Mouse (Mus musculus): ENCODE results near the gene Kras.
A peak's percentile ranks its signal among the peaks of the same experiment; 100 is the strongest.

Kras gene

DNA sequence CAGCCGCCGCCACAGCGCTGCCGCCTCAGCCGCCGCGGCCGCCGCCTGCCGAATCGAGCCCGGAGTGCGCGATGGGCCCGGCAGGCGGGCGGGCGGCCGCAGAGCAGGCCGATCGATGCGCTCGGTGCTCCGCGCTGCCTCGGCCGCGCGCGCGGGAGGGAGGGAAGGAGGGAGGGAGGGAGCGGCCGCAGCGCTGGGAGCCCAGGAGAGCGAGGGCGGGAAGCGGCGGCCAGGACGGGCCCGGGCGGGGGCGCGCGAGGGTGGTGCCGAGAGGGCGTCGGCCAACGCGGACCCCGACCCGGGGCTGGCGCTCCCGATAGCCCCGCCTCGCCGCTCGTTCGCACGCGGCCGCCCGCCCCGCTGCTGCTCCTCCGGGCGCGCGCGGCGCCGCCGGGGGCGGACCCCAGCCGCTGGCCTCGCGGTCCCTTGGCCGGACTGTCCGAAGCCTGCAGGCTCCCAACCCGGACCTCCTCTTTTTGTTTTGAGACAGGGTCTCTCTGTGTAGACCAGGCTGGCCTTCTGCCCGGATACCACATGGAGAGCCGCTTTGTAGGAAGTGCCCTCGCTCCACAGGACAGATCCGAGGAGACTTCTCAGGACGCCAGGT, at the start of gene Kras:
TSS of gene Kras (minus strand) at position 55 of the 607 bp plus-strand sequence.
- DNase-seq: peak; percentile 96

DNA sequence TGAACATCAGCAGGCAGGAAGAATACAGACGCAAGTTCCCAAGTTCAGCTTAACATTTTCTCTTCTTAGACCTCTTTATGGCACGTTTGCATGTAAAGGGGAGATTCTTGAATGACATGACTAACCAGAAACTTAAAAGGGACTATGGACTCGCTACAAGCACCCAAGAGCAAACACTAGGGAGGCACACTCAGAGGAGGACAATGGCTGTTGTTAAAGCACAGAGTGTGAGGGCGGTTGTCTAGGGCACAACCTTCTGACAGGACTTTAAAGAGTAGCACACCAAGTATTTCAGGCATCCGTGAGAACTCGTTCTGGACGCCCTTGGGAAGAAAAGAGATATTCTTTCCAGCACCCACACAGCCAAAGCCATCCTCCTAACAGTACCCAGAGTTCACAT, 47.6 kb upstream of the Kras start:
- no peak for DNase-seq

DNA sequence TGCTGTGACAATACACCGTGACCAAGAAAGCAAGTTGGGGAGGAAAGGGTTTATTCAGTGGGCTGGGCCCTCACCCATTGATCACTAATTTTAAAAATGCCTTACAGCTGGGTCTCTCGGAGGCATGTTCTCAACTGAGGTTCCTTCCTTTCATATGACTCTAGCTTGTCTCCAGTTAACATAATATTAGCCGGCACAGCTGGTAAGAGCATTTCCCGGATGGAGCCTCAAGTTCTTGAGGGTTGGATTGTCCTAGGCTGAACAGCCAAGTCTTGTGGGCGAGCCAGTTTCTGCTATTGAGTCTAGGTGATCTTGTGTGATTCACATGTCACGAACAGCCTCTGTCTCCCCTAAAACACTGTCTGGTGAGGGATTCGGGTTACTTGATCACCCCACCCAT, 46.9 kb upstream of the Kras start:
- no peak for DNase-seq

DNA sequence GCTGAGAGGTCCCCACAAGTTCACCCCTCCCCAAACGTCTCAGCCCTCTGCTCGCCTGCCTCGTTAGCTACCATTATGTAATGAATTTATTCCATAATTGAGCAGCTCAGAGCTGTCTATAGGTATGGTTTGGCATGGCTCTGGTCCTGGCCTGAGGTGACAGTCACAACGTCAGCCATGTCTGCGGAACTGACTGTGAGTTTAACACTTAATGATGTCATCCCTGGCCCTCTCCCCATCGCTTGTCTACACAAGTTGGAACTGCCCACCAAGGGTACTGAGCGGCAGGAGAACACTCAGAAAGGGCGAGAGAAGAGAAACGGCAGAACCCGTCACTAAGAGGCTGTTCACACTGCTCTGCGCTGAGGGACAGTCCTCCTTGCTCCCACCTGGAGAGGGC, 45.1 kb upstream of the Kras start:
- DNase-seq: no peak

DNA sequence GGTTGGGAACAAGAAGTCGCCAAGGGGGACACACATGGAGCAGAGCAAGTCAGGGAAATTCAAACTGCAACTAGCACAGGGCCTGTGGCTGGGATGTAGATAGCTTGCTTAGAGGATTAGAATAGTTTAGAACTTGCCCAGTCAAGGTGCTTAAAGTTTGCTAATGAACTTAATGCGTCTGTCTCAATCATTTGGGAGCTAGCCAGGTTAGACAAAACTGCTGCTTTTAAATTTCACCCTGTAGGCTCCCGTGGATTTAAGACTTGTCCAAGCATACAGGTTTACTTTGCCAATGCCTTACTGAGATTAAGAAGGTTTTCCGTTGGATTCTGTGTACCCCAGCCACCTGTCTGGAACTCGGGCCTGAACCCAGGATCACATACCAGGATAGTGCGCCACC, 43.1 kb upstream of the Kras start:
- DNase-seq: no peak

DNA sequence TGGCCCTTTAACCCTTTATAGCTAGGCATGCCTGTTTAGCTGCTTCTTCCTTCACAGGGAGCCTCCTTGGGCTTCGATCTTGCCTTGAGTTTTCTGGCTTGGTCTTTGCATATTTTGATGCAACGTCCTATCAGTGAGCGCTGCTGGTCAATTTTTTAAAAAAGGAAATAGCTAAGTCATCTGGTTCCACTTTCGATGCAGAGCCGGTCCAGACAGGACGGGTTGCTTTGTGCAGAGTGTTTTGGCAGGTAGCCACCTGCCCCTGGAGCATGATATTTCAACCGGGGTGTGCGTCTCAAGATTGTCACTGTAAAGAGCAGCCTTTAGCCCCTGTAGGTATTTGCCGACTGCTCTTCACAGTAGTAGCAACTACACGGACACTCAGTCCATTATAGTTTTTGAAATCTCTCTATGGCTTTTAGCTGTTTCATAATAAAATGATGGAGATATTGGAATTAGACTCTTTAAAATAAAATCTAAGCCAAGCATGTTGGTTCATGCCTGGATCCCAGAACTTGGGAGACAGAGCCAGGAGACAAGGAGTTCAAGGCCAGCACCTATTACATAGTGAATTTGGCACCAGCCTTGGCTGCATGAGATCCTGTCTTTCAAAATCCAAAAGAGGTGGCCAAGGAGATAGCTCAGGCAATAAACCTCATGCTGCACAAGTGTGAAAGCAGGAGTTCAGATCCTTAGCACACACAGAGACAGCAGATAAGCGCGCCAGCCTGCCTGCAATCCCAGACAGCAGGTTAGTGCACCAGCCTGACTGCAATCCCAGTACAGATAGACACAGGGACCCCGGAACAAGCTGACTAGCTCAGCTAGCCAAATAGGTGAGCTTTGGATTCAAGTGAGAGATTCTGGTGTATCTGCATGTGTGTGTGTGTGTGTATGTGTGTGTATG, 41.6 kb upstream of the Kras start:
- no peak for DNase-seq

DNA sequence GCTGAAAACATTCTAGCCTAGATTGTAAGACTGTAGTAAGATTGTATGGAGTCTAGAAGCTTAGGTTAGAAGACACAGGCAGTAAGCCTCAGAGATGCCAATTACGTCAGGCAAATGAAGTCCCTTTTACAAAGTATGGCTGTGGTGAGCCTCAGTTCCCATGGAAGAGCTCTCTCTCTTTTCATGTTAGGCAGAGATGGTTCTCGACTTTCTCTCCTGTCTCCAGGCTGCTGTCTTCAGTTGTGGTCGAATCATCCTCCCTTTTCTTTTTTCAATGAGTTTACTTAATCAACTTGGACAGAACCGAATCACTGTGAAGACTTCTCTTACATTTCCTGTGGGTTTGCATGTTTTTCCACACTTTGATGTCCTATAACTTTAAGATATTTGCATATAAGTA, 35.6 kb upstream of the Kras start:
- no peak for DNase-seq

DNA sequence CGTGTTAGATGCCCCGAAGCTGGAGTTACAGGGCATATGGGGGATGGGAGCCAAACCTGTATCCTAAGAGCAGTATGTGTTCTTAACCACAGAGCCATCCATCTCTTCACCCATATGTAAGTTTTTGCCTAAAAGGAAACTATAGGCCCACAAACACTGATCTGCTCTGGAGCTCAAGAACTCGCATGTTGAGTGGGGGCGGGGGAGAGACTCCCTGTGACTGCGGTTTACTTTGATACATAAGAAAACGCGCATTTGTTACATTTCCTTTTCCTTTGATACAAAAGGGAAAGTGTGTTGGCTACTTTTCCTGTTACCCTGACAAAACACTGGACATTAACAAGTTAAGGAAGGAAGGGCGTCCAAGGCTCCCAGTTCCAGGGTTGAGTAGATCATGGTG, 34.2 kb upstream of the Kras start:
- DNase-seq: no peak

DNA sequence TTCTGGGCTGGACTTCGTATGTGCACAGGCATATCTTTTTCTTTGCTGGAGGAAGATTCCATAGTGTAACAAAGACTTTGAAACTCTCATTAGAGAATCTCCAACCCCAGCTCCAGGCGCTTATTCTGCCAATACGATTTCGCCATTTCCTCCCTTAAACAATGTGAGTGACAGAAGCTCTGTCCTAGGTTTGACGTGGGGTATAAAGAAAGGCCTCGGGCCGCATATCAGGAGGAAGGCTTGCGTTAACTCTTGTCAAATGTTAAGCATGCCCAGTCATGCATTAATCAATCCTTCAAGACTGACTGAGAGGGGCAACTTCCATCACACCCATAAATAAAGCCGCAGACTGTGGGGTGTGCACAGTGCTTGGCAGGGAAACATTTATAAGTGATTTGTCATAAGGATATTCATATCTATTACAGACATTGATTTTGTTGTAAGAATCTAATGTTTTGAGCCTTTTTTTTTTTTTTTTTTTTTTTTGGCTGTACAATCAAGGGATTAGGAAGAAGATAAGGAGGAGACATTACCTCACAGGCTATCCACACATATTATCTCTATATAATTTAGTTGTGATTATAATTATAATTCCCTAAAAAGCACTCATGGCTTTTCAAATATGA, 27.2 kb upstream of the Kras start:
- DNase-seq: peak; percentile 37

DNA sequence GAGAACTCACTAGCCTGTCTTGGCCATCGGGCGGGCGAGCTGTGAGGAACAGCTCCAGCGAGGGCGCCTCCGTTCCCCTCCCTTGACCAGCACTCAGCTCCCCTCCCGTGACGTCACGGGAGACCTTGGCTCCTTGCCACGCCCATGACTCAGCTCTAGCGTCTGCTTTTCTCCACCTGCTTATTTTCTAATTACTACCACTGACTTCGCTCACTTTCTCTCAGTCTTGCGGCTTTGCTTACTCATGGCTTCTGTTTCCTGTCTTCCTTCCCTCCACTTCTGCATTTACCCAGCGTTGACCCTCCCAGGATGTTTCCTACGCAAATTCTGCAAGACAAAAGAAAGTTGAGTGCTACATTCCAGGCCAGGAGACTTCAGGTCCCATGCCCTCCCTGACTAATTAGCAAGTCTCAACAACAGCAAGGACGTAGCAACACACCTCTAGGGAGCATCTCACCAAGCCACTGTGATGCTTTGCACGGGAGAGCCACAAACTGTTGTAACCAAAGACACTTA, 26.3 kb upstream of the Kras start:
- peak; percentile 82 for DNase-seq

DNA sequence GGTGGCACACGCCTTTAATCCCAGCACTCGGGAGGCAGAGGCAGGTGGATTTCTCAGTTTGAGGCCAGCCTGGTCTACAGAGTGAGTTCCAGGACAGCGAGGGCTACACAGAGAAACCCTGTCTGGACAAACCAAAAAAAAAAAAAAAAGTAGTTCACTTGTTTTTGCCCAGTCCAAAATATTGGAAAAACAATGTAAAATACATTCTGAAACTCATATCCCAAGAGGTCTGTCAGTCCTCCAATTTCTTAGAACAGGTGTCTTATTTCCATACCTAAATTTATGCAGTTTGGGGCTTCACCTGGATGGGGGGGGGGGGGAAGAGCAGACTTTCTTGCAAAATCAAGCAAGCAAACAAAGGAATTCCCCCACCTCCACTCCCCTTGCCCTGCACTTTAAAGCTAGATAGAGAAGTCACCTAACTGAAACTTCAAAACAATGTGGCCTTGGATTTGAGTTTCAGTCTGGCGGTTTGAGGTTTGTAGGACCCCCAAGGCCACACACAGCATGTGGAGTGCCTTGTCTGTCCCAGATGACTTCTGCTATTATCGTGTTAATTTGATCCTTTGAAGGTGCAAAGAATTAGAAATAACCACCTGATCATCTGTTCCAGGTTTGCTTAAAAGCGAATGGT, 25.7 kb upstream of the Kras start:
- DNase-seq: no peak

DNA sequence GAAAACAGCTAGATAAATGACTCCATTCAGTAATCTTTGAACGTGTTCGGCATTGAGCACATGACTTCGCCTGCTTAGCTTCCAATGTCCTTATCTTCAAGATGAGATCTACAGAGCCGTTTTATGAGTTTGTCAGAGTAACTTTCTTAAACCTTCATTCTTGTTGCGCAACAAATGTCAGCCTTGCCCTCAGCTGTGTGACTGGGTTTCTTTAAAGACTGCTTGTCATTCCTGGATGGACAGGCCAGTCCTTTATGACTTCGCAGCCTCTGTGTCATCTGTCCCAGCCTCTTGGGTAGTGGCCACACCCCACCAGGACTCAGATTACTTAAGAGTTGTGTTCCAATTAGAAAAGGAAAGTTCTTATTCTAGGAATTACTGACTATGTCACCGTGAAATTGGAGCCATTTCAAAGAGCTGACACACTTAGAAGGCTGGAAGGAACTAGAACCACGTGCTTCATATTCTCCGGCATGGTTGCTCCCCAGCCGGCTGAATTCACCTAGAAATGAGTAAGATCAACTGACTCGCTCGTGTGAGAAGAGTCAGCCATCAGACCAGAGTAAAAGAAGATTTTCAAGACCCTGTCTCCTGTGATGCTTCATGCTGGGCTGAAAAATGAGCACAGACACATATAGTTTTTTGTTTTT, 24.1 kb upstream of the Kras start:
- no peak for DNase-seq

DNA sequence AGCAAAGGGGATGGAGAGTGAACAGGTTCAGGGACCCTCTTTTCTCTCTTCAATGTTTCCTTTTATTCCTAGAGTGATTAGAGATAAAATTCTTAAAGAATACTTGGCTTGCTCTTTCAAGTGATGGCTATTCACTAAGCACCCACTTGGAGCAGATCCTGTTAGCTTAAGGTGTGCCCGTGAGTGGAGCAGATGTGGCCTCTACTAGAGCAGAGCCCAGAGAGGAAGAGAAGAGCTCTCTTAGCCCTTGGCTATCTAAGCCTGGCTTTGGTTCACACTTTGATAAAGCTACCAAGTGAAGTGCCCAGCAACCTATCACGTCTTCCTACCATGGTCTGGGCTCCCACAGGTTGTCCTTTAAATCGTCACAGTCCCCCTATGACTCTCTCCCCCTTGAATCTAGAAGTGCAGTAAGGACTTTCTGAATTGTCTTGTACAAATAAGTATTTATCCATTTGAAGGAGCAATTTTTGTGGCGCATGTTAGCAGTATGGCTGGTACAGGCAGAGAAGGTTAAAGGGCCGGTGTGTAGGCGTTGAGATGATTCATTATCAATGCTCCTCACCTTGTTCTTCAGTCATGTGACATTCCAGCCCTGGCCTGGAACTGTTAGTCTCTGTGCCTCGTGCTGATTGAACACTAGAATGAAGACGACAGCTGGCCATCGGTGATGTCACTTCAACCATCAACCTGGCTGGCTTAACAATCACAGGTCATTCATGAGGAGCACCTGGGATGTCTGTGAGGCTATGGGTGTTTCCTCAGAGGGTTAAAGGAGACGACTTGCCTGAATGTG, 22.3 kb upstream of the Kras start:
- DNase-seq: no peak

DNA sequence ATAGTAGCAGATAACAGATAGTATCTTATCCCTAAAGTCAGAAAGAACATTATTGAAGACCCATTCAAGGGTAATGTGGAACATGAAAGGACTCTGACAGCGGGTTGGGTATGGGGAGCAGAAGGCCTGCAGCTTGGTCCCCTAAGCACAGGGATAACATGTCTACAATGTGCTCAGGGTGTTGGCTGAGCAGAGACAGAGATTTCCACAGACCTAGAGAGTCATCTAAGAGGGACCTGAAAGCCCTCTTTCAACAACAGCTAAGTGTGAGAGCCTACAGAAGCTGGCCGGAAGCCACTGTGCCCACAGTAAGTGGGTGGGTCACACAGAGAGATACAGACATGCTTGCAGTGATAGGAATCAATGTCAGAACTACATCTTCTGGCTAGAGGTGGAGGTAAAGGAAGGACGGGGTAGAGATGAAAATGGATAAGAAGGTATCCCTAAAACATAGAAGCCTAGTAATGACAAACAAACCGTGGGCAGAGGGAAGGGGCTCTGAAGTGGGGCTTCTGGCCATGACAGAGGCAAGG, 19.3 kb upstream of the Kras start:
- DNase-seq: no peak

DNA sequence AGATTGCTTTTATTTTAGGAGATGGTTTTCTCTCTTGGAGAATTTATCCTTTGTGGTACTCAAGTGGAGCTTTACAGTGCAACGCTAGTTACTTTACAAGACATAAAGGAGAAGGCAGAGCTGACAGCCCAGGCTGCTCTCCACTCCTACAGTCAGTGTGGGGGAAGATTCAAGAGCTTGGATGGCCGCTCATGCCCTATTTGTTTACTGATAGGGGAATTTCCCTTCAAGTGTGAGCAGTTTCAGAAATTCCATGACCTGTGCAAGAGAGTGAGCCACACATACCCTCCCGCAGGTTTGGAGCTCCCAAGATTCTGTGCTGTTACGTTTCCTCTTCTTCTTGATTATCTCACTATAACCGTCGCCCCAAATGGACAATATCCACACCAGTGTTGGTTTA, 17.7 kb upstream of the Kras start:
- DNase-seq: no peak

DNA sequence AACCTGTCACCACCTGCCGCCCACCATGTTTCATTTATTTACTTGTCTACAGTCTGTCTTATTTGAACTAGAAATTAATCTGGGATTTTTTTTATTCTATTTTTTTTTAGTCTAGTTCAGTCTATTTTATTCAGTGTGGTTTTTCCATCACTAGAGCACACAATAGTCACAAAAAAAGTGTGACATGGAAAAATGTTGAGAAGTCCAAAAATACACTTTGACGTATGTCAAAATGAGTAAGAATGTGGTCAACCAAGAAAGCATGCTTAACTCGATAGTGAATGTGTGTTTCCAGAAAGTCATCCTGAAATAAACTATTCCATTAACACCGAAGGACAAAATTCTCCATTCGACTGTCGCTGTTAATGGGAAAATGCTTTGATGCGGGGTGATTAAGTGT, 12.3 kb upstream of the Kras start:
- DNase-seq: no peak

DNA sequence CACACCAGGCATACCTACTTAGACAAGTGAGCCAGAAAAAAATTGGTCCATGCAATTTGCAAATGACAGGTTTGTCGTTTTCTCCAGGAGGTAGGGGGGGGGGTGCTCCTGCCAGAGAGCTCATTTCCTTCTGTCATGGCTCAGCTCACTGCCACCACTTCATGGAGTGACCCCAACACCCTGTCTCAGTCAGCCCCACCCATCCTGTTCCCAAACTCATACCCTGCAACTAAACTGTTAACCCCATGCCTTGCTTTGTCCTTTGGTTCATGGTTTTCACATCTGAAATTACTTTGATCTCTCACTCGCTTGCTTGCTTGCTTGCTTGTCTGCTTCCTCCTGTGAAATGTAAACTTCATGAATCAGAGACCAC, 6.6 kb upstream of the Kras start:
- DNase-seq: no peak

DNA sequence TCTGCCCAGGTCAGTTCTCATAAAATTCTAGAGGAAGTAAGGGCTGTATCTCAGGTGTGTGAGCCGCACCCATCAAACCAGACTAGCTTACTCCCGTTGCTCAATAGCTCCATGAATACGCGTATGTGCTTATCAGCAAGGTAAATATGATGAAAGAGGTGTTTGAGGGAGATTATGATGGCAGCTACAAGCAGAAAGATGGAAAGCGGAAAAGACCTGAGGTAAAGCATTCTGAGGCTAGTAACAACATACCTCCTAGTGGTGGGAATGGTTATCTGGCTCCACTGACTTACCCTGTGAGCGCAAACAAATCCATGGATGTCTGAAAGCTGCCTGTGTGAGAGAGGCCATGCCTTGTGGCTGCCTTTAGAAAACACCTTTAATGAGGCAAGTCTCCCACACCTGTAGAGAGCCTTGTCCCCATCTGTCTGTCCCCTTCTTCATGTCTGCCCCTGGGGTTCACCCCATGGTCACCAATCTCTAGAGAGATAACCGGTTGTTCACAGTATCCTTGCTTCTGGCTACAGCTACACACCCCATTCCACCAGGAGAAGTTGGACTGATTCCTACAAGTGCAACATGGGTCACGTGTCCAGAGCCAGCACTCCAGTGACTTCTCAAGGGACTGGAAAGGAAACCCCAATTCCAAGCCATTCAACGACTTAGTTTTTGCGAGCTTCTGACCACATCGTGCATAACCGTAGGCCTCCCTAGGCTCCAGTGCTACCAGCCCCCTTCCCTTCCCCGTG, 6.1 kb upstream of the Kras start:
- DNase-seq: no peak

DNA sequence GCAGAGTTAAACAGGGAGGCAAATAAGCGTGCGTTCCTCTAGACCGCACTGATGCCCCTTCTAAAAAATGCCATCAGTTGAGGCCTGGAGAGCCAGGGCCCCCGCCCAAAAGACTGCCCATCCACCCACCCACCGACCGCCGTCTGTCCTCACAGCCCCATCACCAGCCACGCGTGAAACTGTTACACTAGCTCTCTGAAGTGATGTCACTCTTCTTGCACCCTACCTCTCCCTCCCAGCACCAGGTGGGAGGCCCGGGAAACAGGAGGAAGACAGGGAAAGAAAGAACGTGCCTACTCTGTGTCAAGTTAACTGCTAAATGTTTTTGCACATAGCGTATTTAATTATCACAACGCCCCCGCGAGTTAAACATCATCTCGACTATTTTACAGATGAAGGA, 781 bp upstream of the Kras start:
- DNase-seq: no peak

DNA sequence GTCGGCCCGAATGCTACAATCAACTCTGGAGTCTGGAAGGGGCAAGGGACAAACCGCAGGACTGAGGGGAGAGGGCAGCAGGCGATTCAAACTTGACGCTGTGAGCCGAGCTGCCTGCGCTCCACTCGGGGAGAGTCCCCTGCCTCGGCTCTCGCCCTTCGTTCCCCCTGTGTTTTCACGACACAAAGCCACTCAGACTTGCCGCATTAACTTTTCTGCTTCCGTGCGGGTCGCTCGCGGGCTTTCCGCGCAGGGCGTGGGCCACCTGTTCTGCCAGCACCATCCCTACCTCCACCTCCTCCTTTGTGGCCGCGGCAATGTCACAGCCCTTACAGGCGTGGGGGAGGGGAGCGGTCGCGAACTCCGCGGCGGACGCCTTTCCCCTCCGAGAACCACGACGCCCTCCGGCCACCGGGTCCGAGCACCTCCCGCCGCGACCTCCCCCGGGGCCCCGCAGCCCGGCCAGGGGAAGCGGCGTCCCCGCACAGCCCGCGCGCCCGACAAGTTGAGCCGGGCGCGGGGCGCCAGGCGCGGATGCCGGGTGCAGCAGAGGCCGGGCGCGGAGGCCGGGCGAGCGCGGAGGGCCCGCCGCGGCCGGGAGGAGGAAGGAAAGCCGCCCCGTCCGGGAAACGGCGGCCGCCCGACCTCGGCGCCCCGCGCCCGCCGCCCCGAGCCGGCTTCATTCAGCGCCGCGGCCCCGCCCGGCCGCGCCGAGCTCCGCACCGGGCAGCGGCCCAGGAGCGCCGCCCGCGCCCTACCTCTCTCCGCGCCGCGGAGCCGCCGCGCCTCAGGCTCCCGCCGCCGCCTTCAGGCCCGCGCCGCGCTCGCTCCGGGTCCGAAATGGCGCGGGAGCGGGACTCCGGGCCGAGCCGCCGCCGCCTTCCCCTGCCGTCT, 501 bp downstream of the Kras start:
- peak; percentile 59 for DNase-seq
